Mouse (Mus musculus) ovary, postnatal 14 days (tissue): Measurements from ENCODE around the gene Cpt1c.
A peak's percentile ranks its signal among the peaks of the same experiment; 100 is the strongest.

Experiments
- DNase-seq: peaks from one replicate; pipeline ENCODE4 v3.0.0; 2022; ENCODE audit warnings: low spot score

The Cpt1c gene

DNA sequence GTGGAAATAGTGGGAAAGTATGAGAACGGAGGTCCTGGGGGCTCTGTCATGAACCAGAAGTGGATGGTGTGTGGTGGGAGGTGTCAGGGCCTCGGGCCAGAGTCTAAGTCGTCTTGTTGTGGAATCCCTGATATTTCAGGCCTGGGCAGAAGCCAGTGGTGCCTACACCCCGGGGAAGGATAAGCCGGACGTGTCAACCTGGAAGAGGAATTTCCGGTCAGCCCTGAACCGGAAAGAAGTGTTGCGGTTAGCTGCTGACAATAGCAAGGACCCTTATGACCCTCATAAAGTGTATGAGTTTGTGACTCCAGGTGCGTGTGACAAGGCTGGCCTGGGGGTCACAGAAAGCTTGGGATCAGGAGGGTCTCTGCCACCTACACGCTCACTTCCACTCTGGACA, 25.1 kb upstream of the Cpt1c start:
- no peak for DNase-seq

DNA sequence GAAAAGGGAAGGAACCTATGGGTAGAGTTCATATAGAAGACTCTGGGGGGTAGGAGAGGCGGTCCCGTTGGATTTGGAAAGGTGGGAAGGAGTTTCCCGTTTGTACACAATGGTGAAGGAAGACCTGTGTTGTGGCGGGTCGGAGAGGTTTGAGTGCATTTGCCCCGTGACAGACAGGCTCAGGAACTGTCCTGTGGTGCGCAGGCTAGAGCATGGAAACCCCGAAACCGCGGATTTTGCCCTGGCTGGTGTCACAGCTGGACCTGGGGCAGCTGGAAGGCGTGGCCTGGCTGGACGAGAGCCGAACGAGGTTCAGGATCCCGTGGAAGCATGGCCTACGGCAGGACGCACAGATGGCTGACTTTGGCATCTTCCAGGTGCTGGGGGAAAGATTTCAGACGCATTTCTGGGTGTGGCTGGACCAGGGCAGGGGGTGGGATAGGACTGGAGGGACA, 23.9 kb upstream of the Cpt1c start, which contains the start of gene Bcl2l12:
Gene Bcl2l12 (minus strand): TSS at position 212 of the 455 bp plus-strand sequence.
- peak; percentile 42 for DNase-seq

DNA sequence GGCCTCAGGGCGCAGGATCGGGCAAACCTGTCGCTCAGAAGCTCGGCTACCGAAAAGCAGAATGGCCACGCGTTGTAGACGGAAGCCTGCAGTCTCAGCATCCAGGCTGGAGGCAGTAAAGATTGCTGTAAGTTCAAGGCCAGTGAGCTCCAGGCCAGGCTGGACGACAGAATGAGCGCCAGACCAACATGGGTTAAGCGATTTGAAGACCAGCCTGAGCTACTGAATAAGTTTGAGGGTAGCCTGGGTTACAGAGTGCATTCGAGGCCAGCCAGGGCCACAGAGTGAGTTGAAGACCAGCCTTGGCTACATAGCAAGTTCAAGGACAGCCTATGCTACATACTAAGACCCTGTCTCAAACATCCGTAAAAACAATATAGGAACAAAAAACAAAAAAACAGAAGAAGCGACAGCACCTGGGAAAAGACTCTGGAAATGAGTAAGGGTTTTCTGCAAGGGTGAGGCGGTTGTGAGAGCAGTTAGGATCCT, 23.3 kb upstream of the Cpt1c start:
- DNase-seq = no peak

DNA sequence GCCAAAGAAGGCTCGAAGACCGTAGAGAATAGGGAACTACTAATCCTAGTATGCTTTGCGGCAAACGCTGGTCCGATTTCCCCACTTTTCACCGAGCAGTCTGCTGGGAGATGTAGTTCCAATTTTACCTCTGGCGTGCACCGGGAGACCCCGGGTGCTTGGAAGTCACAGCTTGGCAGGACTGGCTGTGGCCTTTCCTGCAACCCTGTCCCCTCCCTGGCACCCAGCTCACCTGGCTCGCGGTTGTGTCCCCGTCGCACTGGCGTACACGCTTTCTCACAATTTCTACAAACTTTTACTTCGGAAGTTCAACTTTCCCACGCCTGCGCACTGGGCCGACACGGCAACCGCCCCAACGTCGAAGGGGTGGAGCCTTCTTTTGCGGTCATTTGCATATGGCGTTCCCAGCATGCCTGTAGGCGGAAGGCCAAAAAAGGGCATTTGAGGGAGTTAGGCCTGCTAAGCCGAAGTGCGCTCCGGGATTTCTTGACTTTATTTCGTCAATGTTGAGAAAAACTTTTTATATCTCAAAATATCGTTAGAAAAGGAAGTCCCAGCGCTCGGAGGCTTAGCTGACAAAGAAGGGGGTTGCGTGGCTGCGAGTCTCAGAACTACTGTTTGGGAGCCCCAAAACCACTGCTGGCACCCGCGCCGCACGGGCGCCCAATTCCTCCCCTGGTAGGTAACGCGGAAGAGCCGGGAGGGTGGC, 22.7 kb upstream of the Cpt1c start, which contains the start of gene Irf3:
Gene Irf3 (plus strand): TSS at position 418 of the 709 bp plus-strand sequence.
- DNase-seq = peak; percentile 94

DNA sequence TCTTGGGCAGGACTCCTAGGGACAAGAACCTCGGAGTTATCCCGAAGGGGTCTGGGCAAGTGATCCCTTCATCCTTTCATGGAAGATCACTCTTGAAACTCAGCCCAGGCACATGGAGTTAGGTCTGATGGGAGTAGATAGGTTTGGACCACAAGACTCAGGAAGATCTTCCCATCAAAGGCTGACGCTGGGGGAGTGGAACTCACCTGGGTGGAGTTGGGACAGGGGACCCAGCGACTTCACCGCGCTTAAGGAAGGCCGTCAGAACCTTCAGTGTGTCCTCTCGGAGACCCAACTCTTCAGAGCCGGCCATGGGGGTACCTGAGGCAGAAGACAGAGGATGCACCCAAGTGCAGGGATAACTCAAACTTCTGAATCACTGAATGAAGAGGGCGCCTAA, 22.0 kb upstream of the Cpt1c start:
- DNase-seq = no peak

DNA sequence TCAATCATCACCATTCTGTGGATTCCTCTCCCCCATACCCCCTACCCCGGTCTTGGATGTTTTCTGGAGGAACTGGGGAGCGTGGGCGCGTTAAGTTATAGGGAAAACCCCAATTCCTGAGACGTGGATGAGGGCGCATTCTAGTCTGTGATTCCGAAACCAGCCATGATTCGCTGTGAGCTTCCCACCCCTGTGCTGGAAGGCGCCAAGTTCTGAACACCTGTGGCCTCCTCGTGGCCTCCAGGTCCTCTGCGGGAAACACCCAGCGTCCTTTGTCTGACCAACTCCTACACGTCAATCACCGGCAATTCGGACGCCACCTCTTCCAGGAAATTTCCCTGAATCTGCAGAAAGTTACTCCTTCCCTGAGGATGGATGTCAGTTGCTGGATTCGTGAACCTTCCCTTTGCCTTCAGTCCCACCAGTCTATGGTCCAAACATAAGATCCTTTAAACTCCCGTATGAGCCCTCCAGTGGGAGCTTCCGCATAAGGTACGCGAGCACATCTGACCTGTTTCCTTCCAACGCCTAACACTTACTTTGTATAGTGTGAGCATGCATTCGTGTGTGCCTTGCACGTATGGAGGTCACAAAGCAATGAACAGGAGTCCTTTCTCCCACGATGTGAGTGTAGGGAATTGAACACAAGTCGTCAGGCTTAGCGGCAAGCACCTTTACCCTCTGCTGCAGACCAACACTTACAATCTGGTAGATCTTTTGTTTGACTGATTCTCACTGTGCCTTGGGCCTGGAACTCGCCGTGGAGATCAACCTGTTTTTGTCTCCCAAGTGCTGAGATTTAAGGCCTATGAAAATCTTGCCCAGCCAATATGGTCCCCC, 12.4 kb upstream of the Cpt1c start:
- DNase-seq = no peak

DNA sequence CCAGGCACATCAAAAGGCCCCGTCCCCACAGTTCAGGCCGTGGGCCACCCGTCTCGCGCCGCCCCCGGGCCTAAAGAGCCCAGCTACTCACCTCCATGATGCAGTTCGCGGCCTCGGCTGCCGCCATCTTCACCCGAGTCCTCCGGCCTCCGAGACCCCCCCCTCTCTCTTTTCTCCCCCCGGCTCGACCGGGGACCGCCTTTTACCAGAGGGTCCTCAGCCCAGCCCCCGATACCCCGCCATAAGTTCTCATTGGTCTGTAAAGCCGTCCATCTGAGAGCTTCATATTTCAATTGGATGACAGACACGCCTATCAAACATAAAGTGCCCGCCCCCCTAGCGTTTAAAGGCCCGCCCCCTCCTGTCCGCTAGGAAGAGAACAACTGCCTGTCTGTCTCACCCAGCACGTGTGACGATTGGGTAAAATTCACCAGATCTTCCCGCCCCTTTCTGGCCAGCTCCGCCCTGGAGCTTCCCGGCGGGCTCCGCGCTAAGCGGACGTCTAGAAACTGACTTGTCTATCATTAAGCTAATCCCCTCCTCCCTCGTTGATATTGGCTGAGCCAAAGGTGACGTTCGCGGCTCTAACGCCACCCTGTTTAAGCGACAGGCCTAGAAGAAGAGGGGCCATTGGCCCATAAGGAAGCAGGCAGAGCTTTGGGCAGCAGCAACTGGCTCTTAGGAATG, 11.7 kb upstream of the Cpt1c start, which contains the start of gene Prmt1:
Gene Prmt1 (minus strand): TSS at position 377 of the 687 bp plus-strand sequence.
- peak; percentile 97 for DNase-seq

DNA sequence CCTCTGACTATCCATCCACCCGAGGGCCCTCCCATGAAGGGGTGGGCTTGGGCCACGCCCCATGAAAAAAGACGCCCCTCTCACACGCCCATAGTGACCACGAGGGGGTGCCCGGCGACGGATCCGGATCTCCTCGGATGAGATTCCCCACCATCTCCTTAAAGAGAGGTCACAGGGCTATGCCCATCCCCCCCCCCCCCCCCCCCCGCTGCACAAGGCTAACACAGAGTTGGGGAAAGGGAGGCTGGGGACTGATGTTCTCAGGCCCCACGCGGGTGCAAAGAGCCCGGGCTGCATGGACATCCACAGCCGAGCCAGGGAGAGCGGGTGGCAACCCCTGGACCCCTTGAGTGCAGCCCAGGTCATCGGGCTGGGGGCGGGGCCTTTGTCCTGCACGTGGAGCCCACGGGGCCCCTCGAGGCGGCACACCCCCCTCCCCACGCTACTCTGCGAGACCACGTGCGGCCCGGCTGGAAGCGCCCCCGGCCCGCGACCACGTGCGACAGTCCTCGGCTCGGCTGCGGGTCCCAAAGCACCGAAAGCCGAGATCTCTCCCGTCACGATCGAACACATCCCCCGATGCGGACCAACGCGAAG, 11.0 kb upstream of the Cpt1c start:
- DNase-seq = peak; percentile 69

- DNase-seq = no peak
These were observed 10.1 kb upstream of the Cpt1c start for GRCm38 (mm10) chr7:44984833-44985164.

DNA sequence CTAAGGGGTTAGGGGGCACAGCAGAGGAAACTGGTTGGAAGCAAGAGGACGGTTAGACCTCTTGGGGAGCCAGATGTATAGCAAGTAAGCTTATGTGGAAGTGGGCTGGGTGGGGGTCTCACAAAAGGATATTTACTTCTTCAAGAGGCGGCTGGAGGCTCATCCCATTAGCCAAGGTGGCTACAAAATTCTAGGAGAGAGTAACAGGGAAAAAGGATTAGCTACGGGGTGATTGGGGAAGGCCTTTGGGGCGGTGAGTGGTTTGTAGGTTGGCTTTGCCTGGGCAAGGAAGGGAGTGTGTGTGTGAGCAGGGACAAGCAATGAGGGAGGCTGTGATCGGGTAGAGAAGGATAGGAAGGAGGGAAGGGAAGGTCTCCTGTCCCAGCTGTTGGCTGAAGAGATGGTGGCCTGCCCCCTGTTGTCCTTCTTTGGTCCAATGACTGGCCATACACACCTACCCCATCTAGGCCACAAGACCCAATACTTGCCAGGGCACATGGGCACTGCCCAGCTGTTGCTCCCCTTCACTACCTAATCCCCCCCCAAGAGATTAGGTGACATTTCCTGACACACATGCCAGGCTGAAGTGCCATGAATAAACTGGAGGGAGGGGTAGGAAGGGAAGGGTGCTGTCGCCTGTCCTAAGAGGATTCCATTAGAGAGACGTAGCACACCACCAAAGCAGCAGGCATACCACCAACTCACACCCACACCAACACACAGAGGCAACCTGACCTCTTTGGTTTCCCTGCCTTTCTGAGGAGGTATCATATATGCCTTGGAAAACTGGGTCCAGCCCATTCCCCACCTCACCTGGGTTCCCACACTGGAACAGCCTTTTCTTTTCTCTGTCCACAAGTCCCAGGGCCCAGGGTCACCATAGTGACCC, 9.5 kb upstream of the Cpt1c start:
- no peak for DNase-seq

DNA sequence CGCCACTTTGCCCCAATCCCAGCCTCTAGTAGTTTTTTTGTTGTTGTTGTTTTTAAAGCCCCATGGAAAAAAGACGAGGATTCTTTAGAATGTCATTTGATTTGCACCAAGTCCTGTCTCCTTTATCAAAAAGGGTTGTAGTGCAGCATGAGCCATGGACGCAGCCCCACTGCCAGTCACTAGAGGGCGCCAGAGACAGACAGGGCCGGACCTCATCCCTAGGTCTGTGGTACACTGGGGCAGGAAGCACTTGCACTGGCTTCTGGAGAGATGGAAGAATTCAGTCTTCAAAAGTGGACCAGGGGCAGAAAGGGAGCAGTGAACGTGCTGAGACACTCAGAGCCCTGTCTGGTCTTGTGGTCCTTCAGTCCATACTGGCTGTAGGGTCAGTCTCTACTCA, 8.4 kb upstream of the Cpt1c start:
- DNase-seq = peak; percentile 88

DNA sequence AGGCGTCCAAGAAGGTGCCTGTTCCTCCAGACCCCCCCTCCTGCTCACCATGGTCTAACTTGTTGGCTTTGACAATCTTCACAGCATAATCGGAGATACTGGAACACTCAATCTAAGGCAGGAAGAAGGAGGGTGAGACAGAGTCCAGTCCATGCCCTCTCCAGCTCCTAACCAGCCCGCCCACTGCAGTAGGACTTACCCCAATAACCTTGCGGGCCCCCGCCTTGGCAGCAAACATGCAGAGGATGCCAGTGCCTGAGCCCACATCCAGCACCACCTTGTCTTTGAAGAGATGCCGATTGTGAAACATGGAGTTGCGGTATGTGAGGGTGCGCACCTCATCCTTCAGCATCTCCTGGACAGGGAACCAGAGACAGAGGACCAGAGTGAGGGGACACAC, 6.9 kb upstream of the Cpt1c start:
- no peak for DNase-seq

- DNase-seq = no peak
These were observed 3.6 kb upstream of the Cpt1c start for GRCm38 (mm10) chr7:44978300-44978699.

DNA sequence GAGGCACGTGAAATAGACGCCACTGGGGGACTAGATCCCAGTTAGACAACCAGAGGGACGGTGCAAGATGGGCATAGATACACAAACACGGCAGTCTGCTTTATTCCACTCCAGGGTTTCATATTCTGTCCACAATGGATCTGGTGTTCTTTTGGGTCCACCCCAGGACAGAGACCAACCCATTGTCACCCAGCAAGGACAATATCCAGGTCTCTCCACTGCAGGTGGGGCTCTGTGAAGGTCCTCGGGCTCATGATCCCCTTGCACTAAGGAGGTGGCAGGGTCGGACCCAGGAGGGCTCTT, 417 bp upstream of the Cpt1c start:
- DNase-seq = no peak

DNA sequence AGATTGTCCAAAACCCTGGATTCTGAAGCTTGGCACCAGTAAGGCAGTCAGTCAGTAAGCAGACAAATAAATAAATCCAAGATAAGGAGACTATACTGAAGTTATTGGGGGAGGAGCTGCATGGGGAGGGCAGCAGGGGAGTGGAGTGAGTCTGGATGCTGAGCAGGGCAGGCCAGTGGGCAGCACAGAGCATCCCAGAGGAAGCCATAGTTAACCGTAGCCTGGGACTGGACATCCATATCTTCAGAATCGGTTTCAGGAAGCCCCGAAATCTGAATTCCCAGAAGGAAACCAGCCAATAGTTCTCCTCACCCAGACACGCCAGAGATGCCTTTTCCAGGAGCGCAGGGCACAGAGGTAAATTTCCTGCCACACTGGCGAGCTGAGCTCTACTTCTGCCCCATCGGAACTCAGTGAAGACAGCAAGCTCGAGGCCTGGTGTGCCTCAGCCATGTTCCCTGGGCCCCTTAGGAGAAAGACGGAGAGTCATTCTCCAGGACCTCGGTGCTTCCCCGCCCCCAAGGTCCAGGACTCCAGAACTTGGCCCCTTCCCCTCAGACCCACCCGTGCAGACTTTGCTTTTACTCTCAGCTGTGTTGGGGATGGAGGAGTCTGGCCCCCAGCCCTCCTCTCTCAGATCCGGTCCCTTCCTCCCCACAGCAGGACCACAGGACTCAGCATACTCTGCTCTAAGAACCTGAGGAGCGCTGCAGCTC, 1.1 kb downstream of the Cpt1c start:
- DNase-seq = no peak

DNA sequence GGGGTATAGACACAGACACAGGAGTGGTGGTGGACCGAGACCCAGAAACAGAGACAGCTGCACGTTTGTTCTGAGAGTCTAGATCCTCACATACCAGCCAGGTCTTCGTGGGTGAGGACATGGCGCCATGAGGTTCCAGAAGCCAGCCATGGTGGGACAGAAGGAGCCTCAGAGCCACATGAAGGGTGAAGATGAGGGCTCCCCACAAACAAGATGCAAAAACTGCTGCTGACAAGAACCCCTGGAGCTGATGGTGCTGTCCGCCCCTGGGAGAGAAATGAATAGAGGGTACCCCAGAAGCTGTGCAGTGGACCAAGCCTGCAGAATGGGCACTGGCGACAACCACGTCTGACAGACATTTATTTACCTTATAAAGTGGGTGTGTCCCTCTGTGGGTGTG, 3.5 kb downstream of the Cpt1c start:
- no peak for DNase-seq

DNA sequence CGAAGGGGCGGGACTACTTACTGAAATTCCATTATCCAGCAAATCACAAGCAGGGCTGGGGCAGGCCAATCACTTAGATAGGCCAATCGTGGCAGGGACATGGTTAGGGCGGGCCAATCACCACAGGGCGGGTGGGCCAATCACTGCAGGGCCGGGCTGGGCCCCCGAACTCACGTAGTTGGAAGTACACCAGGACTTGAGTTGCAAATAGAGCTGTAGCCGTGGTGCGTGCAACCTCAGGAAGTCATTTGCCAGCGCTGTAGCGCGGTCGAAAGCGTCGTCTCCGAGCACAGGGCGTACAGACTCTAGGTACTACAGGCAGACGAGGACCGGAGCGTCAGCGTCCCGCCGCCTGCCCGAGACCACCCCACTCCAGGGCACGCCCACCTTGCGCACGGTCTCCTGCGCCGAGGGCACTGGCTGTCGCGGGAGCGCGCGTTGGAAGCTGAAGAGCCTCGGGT, 4.4 kb downstream of the Cpt1c start:
- DNase-seq = peak; percentile 69

DNA sequence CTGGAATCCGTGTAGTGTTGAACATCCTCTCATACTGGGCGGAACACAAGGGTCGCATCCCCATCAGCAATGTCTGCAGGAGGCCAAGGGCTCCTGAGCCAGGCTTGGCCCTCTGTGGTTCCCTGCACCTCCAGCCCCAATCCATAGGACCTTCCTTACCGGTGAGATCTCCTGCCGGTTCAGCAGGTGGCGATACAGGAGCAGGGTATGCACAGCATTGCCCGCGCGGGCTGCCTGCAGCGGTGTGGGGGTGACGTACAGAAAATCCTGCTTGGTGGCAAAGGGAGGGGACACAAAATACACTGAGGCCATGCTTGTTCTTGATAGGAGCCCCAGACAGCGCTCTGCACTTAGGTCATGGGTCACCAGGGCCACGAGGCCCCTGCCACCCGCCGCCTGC, 8.0 kb downstream of the Cpt1c start:
- no peak for DNase-seq

DNA sequence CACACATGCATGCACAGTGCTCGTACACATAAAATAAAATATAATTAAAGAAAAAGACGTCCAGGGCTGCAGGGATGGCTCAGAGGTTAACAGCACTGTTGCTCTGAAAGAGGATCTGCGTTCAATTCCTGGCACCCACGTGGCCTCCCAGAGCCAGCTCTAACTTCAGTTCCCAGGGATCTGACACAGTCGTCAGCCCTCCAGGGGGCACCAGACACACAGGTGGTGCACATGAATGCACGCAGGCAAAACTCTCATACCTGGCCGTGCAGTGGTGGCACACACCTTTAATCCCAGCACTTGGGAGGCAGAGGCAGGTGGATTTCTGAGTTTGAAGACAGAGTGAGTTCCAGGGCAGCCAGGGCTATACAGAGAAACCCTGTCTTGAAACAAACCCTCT, 8.7 kb downstream of the Cpt1c start:
- no peak for DNase-seq

DNA sequence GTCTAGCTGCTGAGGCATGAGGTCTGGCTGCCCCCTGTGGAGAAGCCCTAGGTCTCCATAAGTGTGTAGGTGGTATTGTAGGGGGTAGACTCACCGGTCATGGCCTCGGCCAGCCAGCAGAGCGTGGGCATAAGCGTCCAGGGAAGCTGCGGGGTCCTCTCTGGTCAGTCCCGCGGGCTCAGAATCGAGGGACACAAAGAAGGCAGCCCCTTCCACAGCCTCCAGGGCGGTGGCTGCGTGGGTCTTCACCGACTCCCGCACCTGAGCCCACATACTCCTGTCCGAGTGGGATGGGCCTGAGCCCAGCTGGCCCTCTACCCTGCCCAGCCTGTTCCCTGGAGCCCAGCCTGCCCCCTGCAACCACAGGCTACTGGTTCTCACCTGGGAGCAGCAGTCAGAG, 9.7 kb downstream of the Cpt1c start:
- DNase-seq = no peak

DNA sequence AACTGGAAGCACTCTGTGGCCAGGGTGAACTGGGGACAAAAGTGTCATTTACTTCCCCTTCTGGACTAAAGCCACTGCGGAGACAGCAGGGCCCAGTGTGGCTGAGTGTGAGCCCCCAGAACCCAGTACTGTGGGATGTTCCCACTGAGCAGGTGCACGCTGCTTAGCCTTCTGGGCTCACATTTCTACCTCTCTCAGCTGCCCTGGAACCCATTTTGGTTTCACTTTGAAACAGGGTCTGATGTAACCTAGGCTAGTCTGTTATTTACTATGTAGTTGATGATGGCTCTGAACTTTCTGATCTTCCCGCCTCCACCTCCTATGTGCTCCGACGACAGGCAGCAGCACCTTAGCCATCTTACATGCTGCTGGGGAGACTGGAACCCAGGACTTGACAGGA, 11.8 kb downstream of the Cpt1c start:
- DNase-seq = no peak
